Mouse (Mus musculus): ENCODE measurements around the gene Pla2g1b. TPM values are rescaled to one million over a fixed set of nuclear protein-coding genes. Genes with fewer than 3 reads are reported as not detected.
A peak's percentile ranks its signal among the peaks of the same experiment; 100 is the strongest.

Gene Pla2g1b
- polyA plus RNA-seq, 1 experiment from 2014 or later, result not detected

- Histone ChIP-seq H3K36me3 (peaks cover 11% of the 10 kb centered on the region; the same call in 1 of the 2 replicates), H3K9ac (replicated peaks) (peak overlapping the region; percentile 33; the same call in 1 of the 2 replicates), H3K4me3 (replicated peaks) (peak overlapping the region; percentile 41), H3K4me2 (replicated peaks) (peak overlapping the region; percentile 54), H3K4me1 (replicated peaks) (peaks cover 13% of the 10 kb centered on the region), H3K9me3 (no peaks in the 10 kb centered on the region), H3K27ac (0 out of 2 replicates have a peak overlapping the region, but pooled peaks have one; percentile 6), H3K27me3 (peaks cover 13% of the 10 kb centered on the region)
- WGBS, result 36% methylated on average over 12 of the region's 12 CpGs
- ATAC-seq, result peak; percentile 68
Measured at GRCm38 (mm10) chr5:115476107-115476727, 10.2 kb downstream of the Pla2g1b start.

- no peak overlapping the region for H3K4me2 ChIP-seq (replicated peaks)
Measured at GRCm38 (mm10) chr5:115479561-115479960, 13.5 kb downstream of the Pla2g1b start.

GRCm38 (mm10) chr5:115480101-115480500 is 14.0 kb downstream of the Pla2g1b start:
- 14% methylated on average over 27 of the region's 27 CpGs for WGBS
- Histone ChIP-seq H3K4me3 (replicated peaks) (peak overlapping the region; percentile 7), H3K9me3 (no peaks in the 10 kb centered on the region), H3K36me3 (peaks cover 11% of the 10 kb centered on the region; the same call in 1 of the 2 replicates), H3K4me1 (replicated peaks) (peaks cover 39% of the 10 kb centered on the region), H3K27me3 (peaks cover 24% of the 10 kb centered on the region), H3K4me2 (replicated peaks) (peak overlapping the region; percentile 39), H3K27ac (no peak overlapping the region), H3K9ac (replicated peaks) (no peak overlapping the region)
- ATAC-seq, result no peak

More at GRCm38 (mm10) chr5:115479561-115479960, 13.5 kb downstream of the Pla2g1b start:
- Histone ChIP-seq H3K9ac (replicated peaks) (no peak overlapping the region; the same call in 1 of the 2 replicates), H3K27ac (no peak overlapping the region), H3K4me1 (replicated peaks) (peaks cover 34% of the 10 kb centered on the region), H3K9me3 (no peaks in the 10 kb centered on the region), H3K27me3 (peaks cover 24% of the 10 kb centered on the region), H3K4me3 (replicated peaks) (no peak overlapping the region), H3K36me3 (peaks cover 11% of the 10 kb centered on the region; the same call in 1 of the 2 replicates)
- no peak for ATAC-seq
- WGBS, result 34% methylated on average over 15 of the region's 15 CpGs

DNA sequence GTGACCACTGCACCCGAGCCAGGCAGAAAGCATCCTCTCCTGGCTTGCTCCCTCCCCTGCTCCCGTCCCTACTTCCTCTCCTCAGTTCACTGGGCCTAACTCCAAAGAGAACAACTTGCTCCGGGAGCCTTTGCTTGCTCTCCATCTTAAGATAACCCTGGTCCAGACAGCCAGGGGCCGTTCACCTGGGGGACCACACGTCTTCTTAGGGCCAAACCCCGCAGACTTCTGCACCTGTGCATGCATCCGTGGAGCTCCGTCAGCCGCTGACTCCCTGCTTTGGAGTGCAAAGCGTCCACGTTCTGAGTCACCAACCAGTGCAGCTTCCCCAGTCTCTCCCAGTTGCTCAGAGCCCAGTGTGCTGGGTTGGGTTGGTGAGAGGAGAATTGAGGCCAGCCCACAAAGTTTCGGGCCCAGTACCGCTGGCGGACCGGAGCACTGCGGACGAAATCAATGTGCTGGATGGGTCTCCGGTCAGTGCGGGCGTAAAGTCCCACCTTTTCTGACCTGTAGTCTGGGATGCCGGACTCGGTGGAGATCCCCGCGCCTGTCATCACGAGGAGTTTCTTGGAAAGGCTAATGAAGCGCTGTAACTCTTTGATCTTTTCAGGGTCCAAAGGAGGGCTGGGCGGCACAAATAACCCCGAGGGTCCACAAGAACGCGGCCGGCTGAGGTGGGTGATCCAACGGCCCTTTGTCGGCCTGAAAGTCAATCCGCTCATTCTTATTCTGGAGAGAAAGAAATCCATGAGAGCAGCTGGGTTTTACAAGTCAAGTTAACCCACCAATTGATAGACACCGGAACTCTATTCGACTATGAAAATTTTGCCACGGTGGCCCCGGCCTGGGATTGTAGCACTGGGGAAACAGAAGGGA is 16.6 kb downstream of the Pla2g1b start:
- Histone ChIP-seq H3K4me2 (replicated peaks) (peak overlapping the region; percentile 46), H3K9me3 (no peaks in the 10 kb centered on the region), H3K27me3 (peaks cover 24% of the 10 kb centered on the region), H3K27ac (no peak overlapping the region), H3K9ac (replicated peaks) (peak overlapping the region; percentile 56), H3K36me3 (peaks cover 5% of the 10 kb centered on the region; the same call in 1 of the 2 replicates), H3K4me1 (replicated peaks) (peaks cover 33% of the 10 kb centered on the region), H3K4me3 (replicated peaks) (peak overlapping the region; percentile 29)
- 17% methylated on average over 38 of the region's 38 CpGs for WGBS
- no peak for ATAC-seq

GRCm38 (mm10) chr5:115483385-115483784 is 17.3 kb downstream of the Pla2g1b start:
- ATAC-seq, result no peak

DNA sequence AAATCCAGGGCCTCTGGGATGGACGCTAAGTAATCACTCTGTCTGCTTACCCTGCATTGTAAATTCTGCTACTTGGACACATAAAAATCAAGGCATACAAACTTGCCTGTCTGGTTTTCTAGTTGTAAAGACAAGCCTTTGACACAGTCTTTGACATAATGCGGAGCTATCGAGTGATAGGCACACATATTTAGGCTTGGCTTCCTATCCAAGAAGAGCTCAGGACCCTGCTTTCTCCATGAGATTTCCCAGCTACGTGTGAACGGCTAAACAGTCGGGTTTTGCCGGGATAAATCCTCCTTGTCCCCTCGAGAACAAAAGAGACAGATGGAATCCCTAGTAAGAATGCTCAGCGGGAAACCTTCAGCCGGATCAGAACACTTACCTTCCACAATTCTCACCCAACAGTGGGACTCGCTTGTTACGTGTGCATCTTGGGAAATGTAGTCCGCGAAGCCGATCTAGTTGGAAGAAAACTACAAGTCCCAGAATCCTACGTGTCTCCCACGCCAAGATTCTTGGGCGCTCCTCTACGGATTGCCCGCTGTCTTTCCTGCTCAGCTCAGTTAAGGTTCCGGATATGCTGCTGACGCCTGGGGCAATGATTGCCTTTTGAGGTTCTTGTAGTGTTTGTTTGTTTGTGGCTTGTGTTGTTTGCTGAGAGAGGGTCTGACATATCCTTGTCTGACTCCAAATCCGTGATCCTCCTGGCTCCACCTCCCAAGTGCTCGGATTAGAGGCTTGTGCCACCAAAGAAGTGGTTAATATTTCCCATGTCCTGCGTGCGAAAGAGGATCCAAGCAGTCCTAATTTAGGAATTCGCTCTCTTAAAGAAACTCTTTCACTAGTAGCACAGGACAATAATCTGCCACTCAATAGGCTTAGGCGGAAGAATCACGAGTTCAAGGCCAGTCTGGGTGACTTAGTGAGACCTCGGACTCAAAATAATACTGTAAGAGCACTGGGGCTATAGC is 18.2 kb downstream of the Pla2g1b start, which contains the start of gene Sirt4:
TSS of gene Sirt4 (minus strand) at position 779 of the 974 bp plus-strand sequence.
- no peaks in the 10 kb centered on the region for H3K36me3 ChIP-seq
- 8% methylated on average over 30 of the region's 30 CpGs for WGBS
- peak within 1 kb of the TSS; percentile 82 for H3K27ac ChIP-seq
- H3K9me3 ChIP-seq, result no peaks in the 10 kb centered on the region
- ATAC-seq, result peak; percentile 90
- H3K4me3 ChIP-seq (replicated peaks), result peak within 1 kb of the TSS; percentile 46
- peaks cover 24% of the 10 kb centered on the region for H3K27me3 ChIP-seq
- peaks cover 37% of the 10 kb centered on the region for H3K4me1 ChIP-seq (replicated peaks)
- peak within 1 kb of the TSS; percentile 69 for H3K4me2 ChIP-seq (replicated peaks)
- peak within 1 kb of the TSS; percentile 72 for H3K9ac ChIP-seq (replicated peaks)

More at GRCm38 (mm10) chr5:115483385-115483784, 17.3 kb downstream of the Pla2g1b start:
- H3K4me2 ChIP-seq (replicated peaks), result peak overlapping the region; percentile 46
- peaks cover 33% of the 10 kb centered on the region for H3K4me1 ChIP-seq (replicated peaks)
- H3K9me3 ChIP-seq, result no peaks in the 10 kb centered on the region
- 25% methylated on average over 6 of the region's 6 CpGs for WGBS
- no peak overlapping the region for H3K9ac ChIP-seq (replicated peaks)
- no peak overlapping the region for H3K27ac ChIP-seq
- H3K36me3 ChIP-seq, result no peaks in the 10 kb centered on the region
- H3K4me3 ChIP-seq (replicated peaks), result peak overlapping the region; percentile 29
- H3K27me3 ChIP-seq, result peaks cover 24% of the 10 kb centered on the region

DNA sequence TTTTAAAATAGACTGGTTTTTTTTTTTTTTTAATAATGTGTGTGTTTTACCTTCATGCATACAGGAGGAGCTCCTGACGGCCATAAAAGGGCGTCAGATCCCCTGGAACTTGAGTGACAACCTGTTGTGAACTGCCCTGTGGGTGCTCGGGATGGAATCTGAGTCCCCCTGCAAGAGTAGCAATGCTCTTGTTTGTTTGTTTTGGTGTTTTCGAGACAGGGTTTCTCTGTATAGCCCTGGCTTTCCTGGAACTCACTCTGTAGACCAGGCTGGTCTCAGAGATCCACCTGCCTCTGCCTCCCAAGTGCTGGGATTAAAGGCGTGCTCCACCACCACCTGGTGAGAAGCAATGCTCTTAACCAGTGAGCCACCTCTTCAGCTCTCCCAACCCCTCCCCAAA is 18.9 kb downstream of the Pla2g1b start:
- Histone ChIP-seq H3K4me2 (replicated peaks) (peak overlapping the region; percentile 69), H3K9ac (replicated peaks) (peak overlapping the region; percentile 72), H3K4me1 (replicated peaks) (peaks cover 34% of the 10 kb centered on the region), H3K9me3 (no peaks in the 10 kb centered on the region), H3K4me3 (replicated peaks) (peak overlapping the region; percentile 46), H3K27me3 (peaks cover 23% of the 10 kb centered on the region), H3K36me3 (no peaks in the 10 kb centered on the region), H3K27ac (peak overlapping the region; percentile 82; the same call in 1 of the 2 replicates)
- ATAC-seq, result no peak
- 70% methylated on average over 5 of the region's 5 CpGs for WGBS

DNA sequence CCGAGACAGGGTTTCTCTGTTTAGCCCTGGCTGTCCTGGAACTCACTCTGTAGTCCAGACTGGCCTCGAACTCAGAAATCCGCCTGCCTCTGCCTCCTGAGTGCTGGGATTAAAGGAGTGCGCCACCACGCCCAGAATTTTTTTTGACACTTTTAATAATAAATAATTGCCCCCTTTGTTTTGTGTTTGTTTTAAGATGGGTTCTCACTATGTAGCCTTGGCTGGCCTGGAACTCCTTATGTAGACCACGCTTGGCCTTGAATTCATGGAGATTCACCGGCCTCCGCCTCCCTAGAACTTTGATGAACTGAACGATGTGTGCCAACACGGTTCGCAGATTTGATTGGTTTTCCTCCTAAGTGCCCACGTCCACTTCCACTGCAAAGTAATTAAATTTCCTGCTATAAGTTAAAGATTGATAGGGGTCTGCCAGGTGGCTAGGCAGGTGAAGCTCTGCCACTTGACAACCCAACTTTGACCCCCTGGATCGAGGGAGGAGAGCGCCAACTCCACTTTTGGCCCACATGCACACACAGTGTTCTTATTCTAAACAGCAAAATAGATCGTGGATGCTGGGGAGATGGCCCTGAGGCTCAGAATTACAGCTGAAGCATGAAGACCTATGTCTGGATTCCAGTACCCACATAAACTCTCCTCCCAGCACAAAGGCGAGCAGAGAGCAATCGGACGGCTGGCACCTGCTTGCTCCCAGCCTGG is 19.6 kb downstream of the Pla2g1b start:
- Histone ChIP-seq H3K27ac (no peak overlapping the region), H3K4me2 (replicated peaks) (no peak overlapping the region), H3K9me3 (no peaks in the 10 kb centered on the region), H3K36me3 (no peaks in the 10 kb centered on the region), H3K27me3 (peaks cover 16% of the 10 kb centered on the region), H3K4me3 (replicated peaks) (no peak overlapping the region), H3K4me1 (replicated peaks) (peaks cover 31% of the 10 kb centered on the region), H3K9ac (replicated peaks) (no peak overlapping the region)
- 89% methylated on average over 18 of the region's 18 CpGs for WGBS
- no peak for ATAC-seq

DNA sequence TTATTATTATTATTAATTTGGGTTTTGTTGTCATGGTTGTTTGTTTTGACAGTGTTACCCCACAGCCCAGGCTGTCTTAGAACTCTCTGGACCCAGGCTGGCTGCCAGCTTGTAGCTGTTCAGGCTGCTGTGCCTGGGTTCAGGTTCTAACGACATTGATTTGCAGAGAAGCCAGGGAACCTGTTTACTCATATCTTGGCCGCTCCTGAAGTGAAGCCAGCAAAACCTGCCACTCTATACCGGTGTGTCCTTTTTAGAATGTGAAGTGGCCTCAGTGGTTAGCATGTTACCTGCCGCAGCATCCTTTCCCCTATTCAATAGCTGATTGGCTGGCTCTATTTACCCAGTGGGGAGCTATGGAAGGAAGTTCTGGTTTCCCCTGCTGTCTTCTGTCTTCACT is 20.7 kb downstream of the Pla2g1b start:
- H3K27ac ChIP-seq, result no peak overlapping the region
- H3K9me3 ChIP-seq, result no peaks in the 10 kb centered on the region
- no peak overlapping the region for H3K9ac ChIP-seq (replicated peaks)
- no peaks in the 10 kb centered on the region for H3K36me3 ChIP-seq
- H3K27me3 ChIP-seq, result peaks cover 8% of the 10 kb centered on the region
- ATAC-seq, result no peak
- H3K4me2 ChIP-seq (replicated peaks), result no peak overlapping the region
- WGBS, result 60% methylated on average over 4 of the region's 4 CpGs
- H3K4me3 ChIP-seq (replicated peaks), result no peak overlapping the region
- H3K4me1 ChIP-seq (replicated peaks), result peaks cover 42% of the 10 kb centered on the region

DNA sequence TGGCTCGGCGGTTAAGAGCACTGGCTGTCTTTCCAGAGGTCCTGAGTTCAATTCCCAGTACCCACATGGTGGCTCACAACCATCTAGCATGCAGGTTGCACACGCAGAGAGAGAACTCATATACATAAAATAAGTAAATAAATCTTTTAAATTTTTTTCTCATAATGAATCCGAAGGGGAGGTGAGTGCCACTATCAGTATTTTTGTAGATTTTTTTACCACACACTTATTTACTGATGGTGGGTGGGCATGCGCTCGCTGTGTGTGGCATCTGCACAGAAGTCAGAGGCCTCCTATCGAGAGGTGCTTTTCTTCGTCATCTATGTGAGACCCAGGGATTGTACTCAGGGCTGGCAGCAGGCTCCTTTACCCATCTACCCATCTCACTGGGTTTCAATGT is 21.3 kb downstream of the Pla2g1b start:
- H3K4me1 ChIP-seq (replicated peaks), result peaks cover 43% of the 10 kb centered on the region
- no peak for ATAC-seq

More for the DNA sequence above, 21.3 kb downstream of the Pla2g1b start:
- Histone ChIP-seq H3K9ac (replicated peaks) (no peak overlapping the region), H3K27ac (no peak overlapping the region), H3K9me3 (no peaks in the 10 kb centered on the region), H3K36me3 (no peaks in the 10 kb centered on the region), H3K27me3 (peaks cover 3% of the 10 kb centered on the region), H3K4me2 (replicated peaks) (no peak overlapping the region), H3K4me3 (replicated peaks) (no peak overlapping the region)
- WGBS, result 87% methylated on average over 8 of the region's 8 CpGs

Measured in midbrain, embryonic 13.5 days (tissue).